22 mouse cellular contexts compared by ENCODE assay signal in genomic region chr11:45865861-45866260, GRCm38 (mm10).
"Had no signal": no experiment of that assay in that cellular context is flagged by ENCODE, and none has a peak within 500 bp of the region (broad histone marks: within the 10 kb centered on the region; RNA-seq: fewer than 3 reads in every experiment).

No protein-coding gene starts in this region.

- DNase-seq: kidney, adult 11 months; kidney, adult 8-10 months; kidney, postnatal 10 days; kidney, postnatal 36 days; left cerebral cortex, postnatal 4 days; lung, embryonic 14.5 days; right cerebral cortex, postnatal 14 days; right cerebral cortex, postnatal 4 days; thymus, adult 2 months; thymus, postnatal 14 days; thymus, postnatal 4 days had no signal

- H3K9me3 ChIP-seq: kidney, embryonic 15.5 days; limb, embryonic 12.5 days; limb, embryonic 15.5 days; liver, embryonic 15.5 days; midbrain, embryonic 12.5 days; midbrain, embryonic 15.5 days; neural tube, embryonic 12.5 days; neural tube, embryonic 15.5 days had no signal

- ATAC-seq: inflammation-experienced regulatory T-cells, adult 6 months; lung, postnatal 0 days; midbrain, embryonic 15.5 days had no signal

- H3K4me2 ChIP-seq: kidney, embryonic 15.5 days; limb, embryonic 12.5 days; limb, embryonic 15.5 days; liver, embryonic 15.5 days; lung, embryonic 14.5 days; midbrain, embryonic 12.5 days; midbrain, embryonic 15.5 days; neural tube, embryonic 12.5 days; neural tube, embryonic 15.5 days had no signal

- H3K4me1 ChIP-seq: midbrain, embryonic 12.5 days; midbrain, embryonic 15.5 days; neural tube, embryonic 12.5 days had no signal

- H3K27ac ChIP-seq: kidney, embryonic 15.5 days; limb, embryonic 12.5 days; limb, embryonic 15.5 days; liver, embryonic 15.5 days; midbrain, embryonic 12.5 days; midbrain, embryonic 15.5 days; neural tube, embryonic 12.5 days; neural tube, embryonic 15.5 days; stomach, postnatal 0 days had no signal

- H3K9ac ChIP-seq: kidney, embryonic 15.5 days; limb, embryonic 12.5 days; limb, embryonic 15.5 days; liver, embryonic 15.5 days; lung, embryonic 14.5 days; midbrain, embryonic 12.5 days; midbrain, embryonic 15.5 days; neural tube, embryonic 12.5 days; neural tube, embryonic 15.5 days had no signal

- H3K4me3 ChIP-seq: kidney, embryonic 15.5 days; limb, embryonic 12.5 days; limb, embryonic 15.5 days; liver, embryonic 15.5 days; midbrain, embryonic 12.5 days; midbrain, embryonic 15.5 days; neural tube, embryonic 12.5 days; neural tube, embryonic 15.5 days had no signal

- H3K27me3 ChIP-seq: kidney, embryonic 15.5 days; limb, embryonic 12.5 days; limb, embryonic 15.5 days; liver, embryonic 15.5 days; midbrain, embryonic 12.5 days; midbrain, embryonic 15.5 days; neural tube, embryonic 12.5 days; neural tube, embryonic 15.5 days had no signal

- H3K36me3 ChIP-seq: kidney, embryonic 15.5 days; midbrain, embryonic 15.5 days; neural tube, embryonic 12.5 days; neural tube, embryonic 15.5 days had no signal
